Mouse (Mus musculus) heart, adult 2 months (tissue): ENCODE measurements around the gene Ankrd11.

Source experiments
- CTCF ChIP-seq: fragments of 200-600 bp; IDR thresholded peaks from 2 replicates; pipeline ENCODE4 v1.8.1; 2022; ENCODE audit warnings: antibody characterized with exemption, mild to moderate bottlenecking, moderate library complexity
- EP300 ChIP-seq: fragments of 200-500 bp; IDR thresholded peaks from 2 replicates; pipeline ENCODE4 v1.6.1; 2011; ENCODE audit warnings: low read depth, low read length, control low read depth; ENCODE audit not compliant: insufficient read depth
- POLR2A ChIP-seq: fragments of 200-500 bp; IDR thresholded peaks from 2 replicates; pipeline ENCODE4 v1.6.1; 2011; ENCODE audit warnings: mild to moderate bottlenecking, low read depth, low read length, control low read depth; ENCODE audit not compliant: insufficient read depth

DNA sequence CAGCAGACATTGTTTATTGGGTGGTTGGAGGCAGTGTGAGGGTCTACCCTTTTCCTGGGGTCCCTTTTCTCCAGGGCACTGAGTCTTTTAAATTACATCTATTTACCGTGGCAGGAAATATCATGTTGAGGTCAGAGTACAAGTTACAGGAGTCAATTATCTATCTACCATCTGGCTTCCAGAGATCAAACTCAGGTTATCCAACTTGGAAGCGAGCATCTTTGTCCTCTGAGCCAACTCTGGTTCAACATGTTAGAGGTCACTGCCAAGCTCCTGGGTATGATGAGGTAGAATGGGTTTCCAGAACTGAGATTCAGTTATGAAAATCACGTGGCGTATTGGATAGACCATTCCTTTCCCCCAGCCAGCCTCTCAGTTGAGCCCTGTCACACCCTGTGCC, 187.0 kb downstream of the Ankrd11 start:
- no peak for TF ChIP-seq CTCF
- TF ChIP-seq POLR2A, result no peak
- TF ChIP-seq EP300, result no peak
